Mouse (Mus musculus): ENCODE measurements at regions not wholly inside any gene's neighbourhood (a gene's known extent, or its start where the extent isn't known, plus 50 kb on each side); places are given as distances from the start of the nearest gene placed in this dataset.

- ATAC-seq (ENCODE audit: low FRiP score, low TSS enrichment): peak; percentile 69
- peak; percentile 77 for DNase-seq (ENCODE audit: low spot score)
Observed at GRCm38 (mm10) chr2:170287301-170287885, 139.5 kb upstream of the Zfp217 start.

GRCm38 (mm10) chr2:170286773-170287172 is 138.9 kb upstream of the Zfp217 start:
- H3K4me1 ChIP-seq (replicated peaks; ENCODE audit: control insufficient read depth, insufficient read depth): peaks cover 9% of the 10 kb centered on the region
- H3K4me3 ChIP-seq (ENCODE audit: low read depth, low read length): no peak overlapping the region
- no peak overlapping the region for H3K9ac ChIP-seq (ENCODE audit: low read length)
- no peaks in the 10 kb centered on the region for H3K9me3 ChIP-seq (ENCODE audit: control insufficient read depth, low read length)
- TF ChIP-seq CTCF (IDR thresholded peaks at IDR 0.05; ENCODE audit: low read depth) (no peak), EP300 (optimal IDR thresholded peaks at IDR 0.05) (no peak)
- peak overlapping the region; percentile 70 for H3K27ac ChIP-seq (replicated peaks)
- H3K4me2 ChIP-seq (replicated peaks; ENCODE audit: low read depth): peak overlapping the region; percentile 60
- no peaks in the 10 kb centered on the region for H3K36me3 ChIP-seq (ENCODE audit: control insufficient read depth, insufficient read depth, low read length)
- DNase-seq (ENCODE audit: low spot score) (no peak), ATAC-seq (ENCODE audit: low FRiP score, low TSS enrichment) (no peak)
- H3K27me3 ChIP-seq (ENCODE audit: control insufficient read depth, insufficient read depth, low read length): no peaks in the 10 kb centered on the region
- 11% methylated on average over 8 of the region's 8 CpGs for WGBS

More at GRCm38 (mm10) chr2:170287301-170287885, 139.5 kb upstream of the Zfp217 start:
- H3K27me3 ChIP-seq (ENCODE audit: control insufficient read depth, insufficient read depth, low read length): no peaks in the 10 kb centered on the region
- no peaks in the 10 kb centered on the region for H3K36me3 ChIP-seq (ENCODE audit: control insufficient read depth, insufficient read depth, low read length)
- H3K9me3 ChIP-seq (ENCODE audit: control insufficient read depth, low read length): no peaks in the 10 kb centered on the region
- H3K4me3 ChIP-seq (ENCODE audit: low read depth, low read length): peak overlapping the region; percentile 29
- H3K9ac ChIP-seq (ENCODE audit: low read length): peak overlapping the region; percentile 18; the same call in 1 of the 2 replicates
- peak overlapping the region; percentile 60 for H3K4me2 ChIP-seq (replicated peaks; ENCODE audit: low read depth)
- no peak for TF ChIP-seq EP300 (optimal IDR thresholded peaks at IDR 0.05)
- TF ChIP-seq CTCF (IDR thresholded peaks at IDR 0.05; ENCODE audit: low read depth): no peak
- peaks cover 10% of the 10 kb centered on the region for H3K4me1 ChIP-seq (replicated peaks; ENCODE audit: control insufficient read depth, insufficient read depth)
- under 1% methylated on average over 27 of the region's 27 CpGs for WGBS
- H3K27ac ChIP-seq (replicated peaks): peak overlapping the region; percentile 70

- Histone ChIP-seq H3K36me3 (ENCODE audit: control insufficient read depth, insufficient read depth, low read length) (no peaks in the 10 kb centered on the region), H3K4me1 (replicated peaks; ENCODE audit: control insufficient read depth, insufficient read depth) (peaks cover 4% of the 10 kb centered on the region; the same call in 1 of the 2 replicates), H3K4me3 (ENCODE audit: low read depth, low read length) (no peak overlapping the region), H3K27me3 (ENCODE audit: control insufficient read depth, insufficient read depth, low read length) (no peaks in the 10 kb centered on the region), H3K9ac (ENCODE audit: low read length) (no peak overlapping the region), H3K9me3 (ENCODE audit: control insufficient read depth, low read length) (no peaks in the 10 kb centered on the region), H3K4me2 (replicated peaks; ENCODE audit: low read depth) (no peak overlapping the region), H3K27ac (replicated peaks) (no peak overlapping the region)
- no peak for DNase-seq (ENCODE audit: low spot score)
- TF ChIP-seq CTCF (IDR thresholded peaks at IDR 0.05; ENCODE audit: low read depth): no peak
- ATAC-seq (ENCODE audit: low FRiP score, low TSS enrichment): no peak
- WGBS: 69% methylated on average over 6 of the region's 6 CpGs
Observed at GRCm38 (mm10) chr2:170282463-170282862, 134.6 kb upstream of the Zfp217 start.

- H3K9ac ChIP-seq (ENCODE audit: low read length): no peak overlapping the region
- peak; percentile 65 for ATAC-seq (ENCODE audit: low FRiP score, low TSS enrichment)
- H3K4me1 ChIP-seq (replicated peaks; ENCODE audit: control insufficient read depth, insufficient read depth): peaks cover 3% of the 10 kb centered on the region; the same call in 1 of the 2 replicates
- no peak overlapping the region for H3K4me2 ChIP-seq (replicated peaks; ENCODE audit: low read depth)
- no peak overlapping the region for H3K27ac ChIP-seq (replicated peaks)
- no peak for TF ChIP-seq EP300 (optimal IDR thresholded peaks at IDR 0.05)
- no peak for TF ChIP-seq CTCF (IDR thresholded peaks at IDR 0.05; ENCODE audit: low read depth)
- peak; percentile 51 for DNase-seq (ENCODE audit: low spot score)
- 68% methylated on average over 6 of the region's 6 CpGs for WGBS
- H3K36me3 ChIP-seq (ENCODE audit: control insufficient read depth, insufficient read depth, low read length): no peaks in the 10 kb centered on the region
- no peak overlapping the region for H3K4me3 ChIP-seq (ENCODE audit: low read depth, low read length)
- no peaks in the 10 kb centered on the region for H3K27me3 ChIP-seq (ENCODE audit: control insufficient read depth, insufficient read depth, low read length)
- H3K9me3 ChIP-seq (ENCODE audit: control insufficient read depth, low read length): no peaks in the 10 kb centered on the region
Observed at GRCm38 (mm10) chr2:170281311-170282008, 133.6 kb upstream of the Zfp217 start.

- TF ChIP-seq EP300 (optimal IDR thresholded peaks at IDR 0.05) (no peak), CTCF (IDR thresholded peaks at IDR 0.05; ENCODE audit: low read depth) (peak; percentile 67)
- H3K4me3 ChIP-seq (ENCODE audit: low read depth, low read length): no peak overlapping the region
- no peak overlapping the region for H3K9ac ChIP-seq (ENCODE audit: low read length)
- no peaks in the 10 kb centered on the region for H3K9me3 ChIP-seq (ENCODE audit: control insufficient read depth, low read length)
- ATAC-seq (ENCODE audit: low FRiP score, low TSS enrichment) (0 out of 2 replicates have a peak, but pooled peaks have one; percentile 25), DNase-seq (ENCODE audit: low spot score) (no peak)
- WGBS: 58% methylated on average over 6 of the region's 6 CpGs
- H3K27ac ChIP-seq (replicated peaks): no peak overlapping the region
- H3K4me2 ChIP-seq (replicated peaks; ENCODE audit: low read depth): no peak overlapping the region
- H3K36me3 ChIP-seq (ENCODE audit: control insufficient read depth, insufficient read depth, low read length): no peaks in the 10 kb centered on the region
- no peaks in the 10 kb centered on the region for H3K27me3 ChIP-seq (ENCODE audit: control insufficient read depth, insufficient read depth, low read length)
- no peaks in the 10 kb centered on the region for H3K4me1 ChIP-seq (replicated peaks; ENCODE audit: control insufficient read depth, insufficient read depth)
Observed at GRCm38 (mm10) chr2:170280733-170281132, 132.8 kb upstream of the Zfp217 start.

GRCm38 (mm10) chr2:170277896-170278295 is 130.0 kb upstream of the Zfp217 start:
- H3K36me3 ChIP-seq (ENCODE audit: control insufficient read depth, insufficient read depth, low read length): no peaks in the 10 kb centered on the region
- DNase-seq (ENCODE audit: low spot score) (no peak), ATAC-seq (ENCODE audit: low FRiP score, low TSS enrichment) (no peak; the same call in 1 of the 2 replicates)
- no peak overlapping the region for H3K4me2 ChIP-seq (replicated peaks; ENCODE audit: low read depth)
- no peaks in the 10 kb centered on the region for H3K4me1 ChIP-seq (replicated peaks; ENCODE audit: control insufficient read depth, insufficient read depth)
- H3K9ac ChIP-seq (ENCODE audit: low read length): no peak overlapping the region
- TF ChIP-seq EP300 (optimal IDR thresholded peaks at IDR 0.05): no peak
- no peak for TF ChIP-seq CTCF (IDR thresholded peaks at IDR 0.05; ENCODE audit: low read depth)
- no peaks in the 10 kb centered on the region for H3K9me3 ChIP-seq (ENCODE audit: control insufficient read depth, low read length)
- H3K27me3 ChIP-seq (ENCODE audit: control insufficient read depth, insufficient read depth, low read length): no peaks in the 10 kb centered on the region
- WGBS: 28% methylated on average over 8 of the region's 8 CpGs
- H3K27ac ChIP-seq (replicated peaks): no peak overlapping the region
- no peak overlapping the region for H3K4me3 ChIP-seq (ENCODE audit: low read depth, low read length)
